Mouse (Mus musculus): ENCODE data around the gene Tspan32.

GRCm38 (mm10) chr7:142959752-142960151, 45.1 kb upstream of the Tspan32 start:
- TF ChIP-seq POLR2A (IDR thresholded peaks at IDR 0.05; ENCODE audit: insufficient read length, low read depth) (no peak), USF1 (IDR thresholded peaks at IDR 0.05; ENCODE audit: low read depth) (no peak), E2F4 (IDR thresholded peaks at IDR 0.05; ENCODE audit: insufficient read depth) (no peak), TCF12 (IDR thresholded peaks at IDR 0.05; ENCODE audit: insufficient read depth, poor library complexity, severe bottlenecking) (no peak), MYOD1 (IDR thresholded peaks at IDR 0.05; ENCODE audit: control insufficient read depth in 1 of 3, insufficient read length in 2 of 3, low read depth in 2 of 3) (no peak), MAX (IDR thresholded peaks at IDR 0.05; ENCODE audit: low read depth) (no peak), POLR2AphosphoS2 (IDR thresholded peaks at IDR 0.05; ENCODE audit: insufficient read length, low read depth) (no peak), CEBPB (IDR thresholded peaks at IDR 0.05; ENCODE audit: insufficient read depth, poor library complexity, severe bottlenecking) (no peak)
